Mouse (Mus musculus) heart, embryonic 10.5 days (tissue): ENCODE results near the gene Gpd1l. TPM values are rescaled to one million over a fixed set of nuclear protein-coding genes. Genes with fewer than 3 reads are reported as not detected.
A peak's percentile ranks its signal among the peaks of the same experiment; 100 is the strongest.
"Not testable (repeated sequence)": the region's sequence is repeated elsewhere in the genome, so short reads cannot be mapped to it uniquely, and the experiment has no call there.

Experiments
- DNase-seq: peaks from one replicate; pipeline ENCODE4 v3.0.0-alpha.2; 2017; ENCODE audit warnings: low spot score
- H3K27ac ChIP-seq: fragments of 300-500 bp; sonication (generic); 2 replicates; pipeline ENCODE4 v1.5.1; 2016; ENCODE audit warnings: mild to moderate bottlenecking
- H3K27me3 ChIP-seq: fragments of 300-500 bp; sonication (generic); 2 replicates; pipeline ENCODE4 v1.6.1; 2016; ENCODE audit warnings: mild to moderate bottlenecking; ENCODE audit not compliant: poor library complexity, insufficient read depth, severe bottlenecking
- H3K36me3 ChIP-seq: fragments of 300-500 bp; sonication (generic); 2 replicates; pipeline ENCODE4 v1.6.1; 2016; ENCODE audit warnings: mild to moderate bottlenecking, moderate library complexity
- H3K4me1 ChIP-seq: fragments of 300-500 bp; sonication (generic); 2 replicates; pipeline ENCODE4 v1.6.1; 2016; ENCODE audit warnings: mild to moderate bottlenecking
- H3K4me3 ChIP-seq: fragments of 300-500 bp; sonication (generic); 2 replicates; pipeline ENCODE4 v1.5.1; 2016; ENCODE audit warnings: mild to moderate bottlenecking, moderate library complexity
- H3K9me3 ChIP-seq: fragments of 300-500 bp; sonication (generic); 2 replicates; pipeline ENCODE4 v1.6.1; 2016; ENCODE audit warnings: mild to moderate bottlenecking, moderate library complexity
- WGBS: fragments of 180-500 bp; shearing (Covaris S2); methylation state at CpG from one replicate; pipeline ENCODE4 v1.1.7; 2016; 5-methylcytosine and 5-hydroxymethylcytosine counted together
- polyA plus RNA-seq: library from polyadenylated mRNA; unstranded; fragments of >200 nt; fragmentation: Nextera tagmentation; extraction: Ambion mirVana; gene quantifications from 2 replicates; pipeline ENCODE4 v1.2.1, GENCODE M21; 2016

The Gpd1l gene
- polyA plus RNA-seq, result 18.7 and 23.1 TPM in 2 replicates

DNA sequence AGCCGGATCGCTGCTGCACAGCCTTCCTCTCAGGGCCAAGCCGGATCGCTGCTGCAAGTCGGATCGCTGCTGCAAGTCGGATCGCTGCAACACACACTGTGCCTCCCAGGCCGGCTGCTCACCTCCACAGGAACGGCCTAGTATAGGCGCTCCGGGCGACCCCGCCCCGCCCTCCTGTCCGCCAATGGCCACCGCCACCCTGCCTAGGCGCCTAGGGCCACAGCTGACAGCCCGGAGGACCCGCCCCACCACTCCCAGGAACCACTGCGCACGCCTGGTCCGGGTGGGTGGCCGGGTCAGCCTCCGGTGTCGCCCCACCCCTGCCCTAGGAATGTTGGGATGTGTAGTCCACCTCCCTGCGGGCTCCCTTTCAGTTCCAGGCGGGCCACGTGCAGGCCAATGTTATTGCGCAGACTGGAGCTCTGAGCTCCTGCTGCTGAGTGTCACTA is at the start of gene Gpd1l:
Gpd1l (minus strand) TSS at position 265 of the 449 bp plus-strand sequence.
- Histone ChIP-seq H3K4me3 (peak within 1 kb of the TSS; percentile 82), H3K36me3 (no peaks in the 10 kb centered on the region), H3K27ac (peak within 1 kb of the TSS; percentile 83), H3K4me1 (peaks cover 28% of the 10 kb centered on the region), H3K27me3 (no peaks in the 10 kb centered on the region), H3K9me3 (no peaks in the 10 kb centered on the region)
- peak; percentile 99 for DNase-seq
- under 1% methylated on average over 30 of the region's 30 CpGs for WGBS

DNA sequence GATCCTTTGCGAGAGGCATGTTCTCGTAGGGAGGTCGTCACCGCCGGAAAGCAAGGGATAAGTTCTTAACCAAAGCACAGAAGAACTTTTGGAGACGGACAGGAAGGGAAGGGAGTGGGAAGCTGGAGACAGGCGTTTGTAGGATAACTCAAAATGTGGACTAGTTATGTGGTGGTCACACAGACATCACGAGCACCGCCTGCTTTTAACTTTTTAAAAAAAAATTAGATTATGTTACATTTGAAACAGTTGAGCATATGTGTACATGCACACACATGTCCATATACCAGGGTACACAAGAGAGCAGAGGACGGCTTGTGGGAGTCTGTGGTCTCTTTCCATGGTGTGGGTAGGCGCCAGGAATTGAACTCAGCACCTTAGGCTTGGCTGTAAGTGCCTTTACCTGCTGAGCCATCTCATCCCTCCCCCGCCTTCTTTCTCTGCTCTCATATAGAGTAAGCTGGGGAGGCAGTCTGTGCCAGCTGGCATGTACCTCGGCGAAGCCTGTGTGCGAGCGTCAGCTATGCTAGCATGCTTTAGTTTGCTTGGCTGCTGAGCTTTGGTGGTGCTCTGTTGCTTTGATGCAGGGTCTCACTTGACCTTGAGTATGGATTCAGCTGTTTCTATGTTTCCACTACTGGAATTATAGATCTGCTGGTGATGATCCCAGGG is 49.0 kb upstream of the Gpd1l start, which contains the start of gene Rps27rt:
Rps27rt (minus strand) TSS at position 51 of the 672 bp plus-strand sequence.
- no peak within 1 kb of the TSS for H3K4me3 ChIP-seq
- H3K27me3 ChIP-seq, result peaks cover 18% of the 10 kb centered on the region
- DNase-seq, result no peak
- WGBS, result 88% methylated on average over 16 of the region's 16 CpGs
- H3K4me1 ChIP-seq, result peaks cover 26% of the 10 kb centered on the region
- H3K27ac ChIP-seq, result no peak within 1 kb of the TSS
- no peaks in the 10 kb centered on the region for H3K36me3 ChIP-seq
- no peaks in the 10 kb centered on the region for H3K9me3 ChIP-seq

DNA sequence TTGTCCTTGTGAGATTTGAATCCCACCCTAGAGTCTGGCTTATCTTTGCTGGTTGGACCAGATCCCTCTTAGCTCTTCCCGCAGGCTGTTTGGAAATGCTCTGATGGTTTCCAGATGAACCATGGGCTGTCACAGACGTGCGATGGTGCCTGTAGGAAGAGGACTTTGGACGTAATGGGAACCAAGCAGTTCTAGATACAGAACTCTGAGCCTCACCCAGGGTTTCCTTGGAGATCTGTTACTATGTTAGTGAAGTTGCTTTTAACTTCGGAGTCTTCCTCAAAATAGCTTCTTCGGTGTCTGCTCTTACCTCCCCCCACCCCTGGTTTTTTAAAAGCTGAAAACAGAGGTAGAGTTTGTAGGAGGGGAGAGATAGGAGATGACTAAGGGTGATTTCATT is 46.2 kb upstream of the Gpd1l start:
- Histone ChIP-seq H3K9me3 (no peaks in the 10 kb centered on the region), H3K4me3 (0 out of 2 replicates have a peak overlapping the region, but pooled peaks have one; percentile 16), H3K27ac (no peak overlapping the region), H3K36me3 (no peaks in the 10 kb centered on the region), H3K27me3 (peaks cover 28% of the 10 kb centered on the region), H3K4me1 (peaks cover 28% of the 10 kb centered on the region)
- WGBS, result 27% methylated on average over 6 of the region's 6 CpGs
- no peak for DNase-seq

DNA sequence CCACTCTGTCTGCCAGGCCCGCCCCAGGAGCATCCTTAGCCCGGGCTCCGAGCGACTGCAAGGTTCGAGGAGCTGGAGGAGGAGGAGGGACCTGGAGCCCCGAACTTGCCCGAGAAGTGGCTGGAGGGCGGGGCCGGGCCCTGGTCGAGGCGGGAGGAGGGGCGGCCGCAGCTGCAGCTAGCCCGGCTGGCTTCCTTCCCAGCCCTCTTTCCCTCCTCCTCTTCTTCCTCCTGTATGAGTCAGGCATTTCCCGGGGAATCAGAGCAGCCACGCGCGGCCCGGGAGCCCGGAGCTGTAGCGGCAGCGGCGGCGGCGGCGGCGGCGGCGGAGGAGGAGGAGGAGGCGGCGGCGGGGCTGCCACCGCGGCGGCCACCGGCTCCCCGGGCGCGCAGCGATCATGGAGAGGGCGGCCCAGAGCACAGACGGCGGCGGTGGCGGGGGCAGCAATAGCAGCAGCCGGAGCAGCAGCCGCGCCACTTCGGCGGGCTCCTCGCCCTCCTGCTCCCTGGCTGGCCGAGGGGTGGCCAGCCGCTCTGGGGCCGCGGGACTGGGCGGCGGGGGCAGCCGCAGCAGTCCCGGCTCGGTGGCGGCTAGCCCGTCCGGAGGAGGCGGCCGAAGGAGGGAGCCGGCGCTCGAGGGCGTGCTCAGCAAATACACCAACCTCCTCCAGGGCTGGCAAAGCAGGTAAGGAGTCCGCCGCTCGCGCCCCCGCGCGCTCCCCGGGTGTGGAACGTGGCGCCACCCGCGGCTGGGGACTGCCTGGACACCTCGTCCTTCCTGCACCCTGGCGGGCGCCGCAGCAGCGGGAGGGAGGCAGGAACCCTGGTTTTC is 44.7 kb upstream of the Gpd1l start, which contains the start of gene Osbpl10:
Osbpl10 (plus strand) TSS at position 289 of the 831 bp plus-strand sequence.
- peak within 1 kb of the TSS; percentile 94 for H3K27ac ChIP-seq

DNA sequence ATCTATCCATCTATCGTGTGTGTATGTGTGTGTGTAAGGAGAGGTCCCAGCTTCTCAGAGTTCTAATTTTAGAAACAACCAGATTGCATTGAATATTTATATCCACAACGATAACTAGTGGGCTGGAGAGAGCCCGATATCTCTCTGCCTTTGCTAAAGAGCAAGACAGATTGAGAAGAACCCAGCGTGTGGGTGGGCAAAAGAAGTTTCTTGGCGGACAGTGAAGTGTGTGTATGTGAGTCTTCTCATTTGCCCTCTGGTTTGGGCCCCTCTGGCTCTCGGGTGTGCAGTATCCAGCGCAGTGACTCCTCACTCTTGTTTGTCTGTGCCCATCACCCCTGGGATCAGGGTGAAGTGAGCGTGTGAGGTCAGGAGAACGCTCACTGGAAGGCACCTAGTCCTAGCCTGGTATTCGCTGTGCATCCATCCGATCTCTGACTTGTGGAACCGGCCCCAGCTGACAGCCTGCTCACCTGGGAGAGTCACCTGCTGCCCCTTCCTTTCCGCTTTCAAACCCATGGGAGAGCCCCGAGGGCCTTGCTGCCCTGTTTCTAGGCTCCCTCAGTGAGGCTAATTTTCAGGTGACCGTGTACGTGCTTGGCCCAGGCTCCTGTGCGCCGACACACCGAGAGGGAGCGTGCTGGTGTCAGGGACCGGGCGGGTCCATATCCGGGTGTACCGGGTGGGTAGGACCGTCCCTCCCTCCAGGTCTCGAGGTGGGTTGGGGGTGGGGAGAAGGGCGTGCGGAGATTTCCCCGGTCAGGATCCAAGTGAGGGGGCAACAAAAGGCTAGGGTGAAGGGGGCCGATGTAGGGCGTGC is 43.9 kb upstream of the Gpd1l start:
- Histone ChIP-seq H3K9me3 (no peaks in the 10 kb centered on the region), H3K36me3 (no peaks in the 10 kb centered on the region), H3K4me3 (peak overlapping the region; percentile 92), H3K27me3 (peaks cover 28% of the 10 kb centered on the region), H3K4me1 (peaks cover 28% of the 10 kb centered on the region), H3K27ac (peak overlapping the region; percentile 94)
- 4% methylated on average over 31 of the region's 31 CpGs for WGBS
- DNase-seq, result no peak

More for the DNA sequence above, 44.7 kb upstream of the Gpd1l start, which contains the start of gene Osbpl10:
- DNase-seq, result peak; percentile 80
- Histone ChIP-seq H3K36me3 (no peaks in the 10 kb centered on the region), H3K4me3 (peak within 1 kb of the TSS; percentile 92), H3K27me3 (peaks cover 28% of the 10 kb centered on the region), H3K4me1 (peaks cover 28% of the 10 kb centered on the region), H3K9me3 (no peaks in the 10 kb centered on the region)
- WGBS, result under 1% methylated on average over 81 of the region's 86 CpGs

DNA sequence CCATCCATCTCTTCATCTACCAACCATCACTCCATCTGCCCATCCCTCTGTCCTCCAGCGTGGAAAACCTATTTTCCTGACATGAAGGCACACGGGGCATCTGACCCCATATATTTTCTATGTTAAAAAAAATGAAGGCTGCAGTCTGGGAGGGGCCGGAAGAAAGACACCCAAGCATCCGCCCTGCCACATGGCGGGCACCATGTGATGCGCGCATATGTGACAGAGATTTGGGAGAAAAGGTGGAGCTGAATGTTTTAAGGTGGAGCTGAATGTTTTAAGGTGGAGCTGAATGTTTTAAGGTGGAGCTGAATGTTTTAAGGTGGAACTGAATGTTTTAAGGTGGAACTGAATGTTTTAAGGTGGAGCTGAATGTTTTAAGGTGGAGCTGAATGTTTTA is 32.5 kb upstream of the Gpd1l start:
- 85% methylated on average over 7 of the region's 7 CpGs for WGBS
- H3K36me3 ChIP-seq, H3K27me3 ChIP-seq, DNase-seq, H3K27ac ChIP-seq, H3K9me3 ChIP-seq, H3K4me3 ChIP-seq, H3K4me1 ChIP-seq: not testable (repeated sequence)

DNA sequence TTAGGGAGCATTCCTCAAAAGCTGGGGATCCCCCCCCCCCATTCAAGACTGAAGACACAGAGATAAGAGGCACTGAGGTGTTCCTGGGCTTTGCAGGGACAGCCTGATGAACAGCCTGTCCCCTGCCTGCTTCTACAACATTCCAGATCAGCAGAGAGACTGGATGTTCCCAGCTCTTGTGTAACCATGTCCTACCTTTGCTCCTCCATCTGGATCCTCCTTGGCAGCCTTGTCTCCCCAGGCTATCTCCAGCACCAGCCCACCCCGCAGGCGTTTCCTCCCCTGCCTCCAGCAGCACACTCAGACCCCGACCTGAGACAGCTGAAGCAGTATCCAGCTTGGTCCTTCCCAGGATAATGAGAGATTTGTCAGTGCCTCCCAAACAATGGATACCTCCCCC is 30.3 kb upstream of the Gpd1l start:
- no peaks in the 10 kb centered on the region for H3K27me3 ChIP-seq
- H3K27ac ChIP-seq, result no peak overlapping the region
- H3K9me3 ChIP-seq, result no peaks in the 10 kb centered on the region
- no peaks in the 10 kb centered on the region for H3K36me3 ChIP-seq
- no peak for DNase-seq
- H3K4me1 ChIP-seq, result 0 out of 2 replicates have a peak, but pooled peaks cover 5% of the 10 kb centered on the region
- H3K4me3 ChIP-seq, result no peak overlapping the region
- WGBS, result 49% methylated on average over 3 of the region's 3 CpGs

DNA sequence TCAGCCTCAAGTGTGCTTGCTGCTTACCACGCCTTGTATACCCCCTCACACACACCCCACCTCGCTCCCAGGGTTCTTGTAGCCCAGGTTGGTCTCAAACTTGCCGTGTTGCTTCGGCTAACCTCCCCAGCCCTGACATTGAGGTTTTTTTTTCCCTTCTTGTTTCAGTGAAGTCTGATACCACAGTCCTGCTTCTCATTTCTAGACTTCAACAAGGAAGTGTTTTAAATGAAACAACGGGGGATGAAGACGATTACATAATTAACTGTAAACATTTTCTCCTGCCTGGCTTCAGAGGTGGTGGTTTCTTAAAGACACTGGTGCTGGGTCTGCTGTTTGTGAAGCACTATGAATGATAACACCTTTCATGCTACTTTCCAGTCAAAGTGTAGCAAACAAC is 27.1 kb upstream of the Gpd1l start:
- WGBS, result 87% methylated on average over 6 of the region's 6 CpGs
- DNase-seq, result no peak

DNA sequence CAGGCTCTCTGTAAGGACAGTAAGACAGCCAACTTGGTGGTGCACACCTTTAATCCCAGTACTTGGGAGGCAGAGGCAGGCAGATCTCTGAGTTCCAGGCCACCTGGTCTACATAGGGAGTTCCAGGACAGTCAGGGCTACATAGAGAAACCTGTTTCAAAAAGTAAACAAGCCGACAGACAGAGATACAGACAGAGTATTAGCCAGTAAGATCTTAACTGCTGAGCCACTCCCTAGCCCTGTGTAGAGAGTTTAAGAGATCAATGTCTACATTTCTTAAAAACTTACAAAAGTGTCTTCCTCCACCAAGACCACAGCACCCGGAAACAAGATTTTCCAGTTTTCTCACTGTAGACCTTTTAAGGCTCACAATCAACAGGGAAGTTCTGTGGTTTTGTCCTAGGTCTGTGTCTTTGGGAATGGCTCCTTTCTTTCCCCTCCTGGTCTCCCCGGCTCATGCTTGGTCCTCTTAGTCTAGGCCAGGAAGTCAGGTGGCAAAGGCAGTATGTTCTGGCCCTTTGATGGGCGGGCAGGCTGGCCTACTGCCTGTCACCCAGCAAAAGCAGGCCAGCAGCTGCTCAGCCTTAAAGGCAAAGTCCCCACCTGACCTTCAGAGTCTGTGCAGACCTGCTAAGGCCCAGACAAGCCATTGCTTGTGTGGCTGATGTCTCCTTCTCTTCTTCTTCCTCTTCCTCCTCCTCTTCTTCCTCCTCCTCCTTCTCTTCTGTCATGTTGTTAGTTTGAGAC is 26.4 kb upstream of the Gpd1l start:
- no peak overlapping the region for H3K27ac ChIP-seq
- H3K4me3 ChIP-seq, result no peak overlapping the region
- no peak for DNase-seq
- no peaks in the 10 kb centered on the region for H3K27me3 ChIP-seq
- H3K36me3 ChIP-seq, result no peaks in the 10 kb centered on the region
- H3K4me1 ChIP-seq, result 0 out of 2 replicates have a peak, but pooled peaks cover 5% of the 10 kb centered on the region
- no peaks in the 10 kb centered on the region for H3K9me3 ChIP-seq
- 71% methylated on average over 4 of the region's 4 CpGs for WGBS

More for the DNA sequence above, 27.1 kb upstream of the Gpd1l start:
- H3K4me3 ChIP-seq, result no peak overlapping the region
- no peaks in the 10 kb centered on the region for H3K36me3 ChIP-seq
- 0 out of 2 replicates have a peak, but pooled peaks cover 5% of the 10 kb centered on the region for H3K4me1 ChIP-seq
- H3K9me3 ChIP-seq, result no peaks in the 10 kb centered on the region
- H3K27ac ChIP-seq, result no peak overlapping the region
- H3K27me3 ChIP-seq, result no peaks in the 10 kb centered on the region

DNA sequence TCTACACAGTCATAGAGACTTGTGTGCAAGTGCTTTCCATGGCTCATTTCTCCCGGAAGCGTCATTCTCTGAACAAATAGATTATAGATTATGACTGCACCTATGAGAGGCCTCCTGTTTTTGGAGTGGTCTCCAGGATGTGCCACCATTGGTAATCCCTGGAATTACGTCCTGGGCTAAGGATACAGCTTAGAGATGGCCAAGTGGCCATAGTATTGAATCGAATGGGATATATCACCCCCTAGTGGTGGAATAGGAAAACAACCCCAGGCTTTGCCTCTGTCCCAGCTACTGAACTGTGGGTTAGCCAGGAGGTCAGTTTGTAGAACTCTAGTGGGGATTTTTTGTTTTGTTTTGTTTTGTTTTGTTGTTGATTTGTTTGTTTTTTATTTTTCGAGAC is 23.2 kb upstream of the Gpd1l start:
- H3K27me3 ChIP-seq, result no peaks in the 10 kb centered on the region
- no peak for DNase-seq
- WGBS, result 44% methylated on average over 5 of the region's 5 CpGs
- H3K27ac ChIP-seq, result no peak overlapping the region
- no peaks in the 10 kb centered on the region for H3K4me1 ChIP-seq
- H3K4me3 ChIP-seq, result no peak overlapping the region
- H3K9me3 ChIP-seq, result no peaks in the 10 kb centered on the region
- H3K36me3 ChIP-seq, result no peaks in the 10 kb centered on the region

DNA sequence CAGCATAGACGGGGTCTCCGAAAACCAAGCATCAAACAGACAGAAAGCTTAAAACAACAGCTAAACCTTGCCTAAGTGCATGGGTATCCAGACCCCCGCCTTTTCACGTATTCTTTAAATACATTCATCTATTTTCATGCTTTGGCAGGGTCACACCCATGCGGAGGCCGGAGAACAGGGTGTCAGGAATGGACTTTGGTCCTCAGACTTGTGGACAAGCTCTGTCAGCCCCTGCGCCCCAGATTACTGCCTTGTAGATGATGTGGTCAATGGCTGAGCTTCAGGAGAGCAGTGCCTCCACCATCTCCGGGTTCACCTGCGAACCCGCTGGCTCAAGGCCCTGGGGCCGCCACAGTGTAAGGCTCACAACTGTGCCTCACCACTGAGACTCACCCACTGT is 21.6 kb upstream of the Gpd1l start:
- Histone ChIP-seq H3K4me3 (no peak overlapping the region), H3K27ac (no peak overlapping the region), H3K27me3 (no peaks in the 10 kb centered on the region), H3K9me3 (no peaks in the 10 kb centered on the region), H3K36me3 (no peaks in the 10 kb centered on the region), H3K4me1 (peaks cover 2% of the 10 kb centered on the region)
- 91% methylated on average over 11 of the region's 11 CpGs for WGBS
- DNase-seq, result no peak

DNA sequence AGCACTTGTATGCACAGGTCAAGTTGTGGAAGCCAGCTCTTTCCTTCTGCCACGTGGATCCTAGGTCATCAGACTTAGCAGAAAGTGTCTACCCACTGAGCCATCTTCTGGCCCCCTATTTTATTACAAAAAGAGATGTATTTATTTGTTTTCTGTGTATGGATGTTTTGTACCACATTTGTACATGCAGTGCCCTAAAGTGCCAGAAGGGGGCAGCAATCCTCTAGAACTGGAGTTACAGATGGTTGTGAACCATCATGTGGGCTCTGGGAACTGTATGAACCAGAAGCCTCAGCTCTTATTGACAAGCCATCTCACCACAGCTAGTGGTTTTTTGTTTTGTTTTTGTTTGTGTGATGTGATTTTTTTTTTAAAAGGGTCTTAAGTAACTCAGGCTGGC is 19.1 kb upstream of the Gpd1l start:
- DNase-seq, result no peak
- WGBS, result 33% methylated on average over 1 of the region's 1 CpGs
- H3K4me1 ChIP-seq, result peaks cover 14% of the 10 kb centered on the region
- H3K36me3 ChIP-seq, result no peaks in the 10 kb centered on the region
- no peak overlapping the region for H3K4me3 ChIP-seq
- H3K27ac ChIP-seq, result no peak overlapping the region
- no peaks in the 10 kb centered on the region for H3K9me3 ChIP-seq
- H3K27me3 ChIP-seq, result no peaks in the 10 kb centered on the region
